Mouse (Mus musculus): ENCODE data around the gene Nvl.

- TF ChIP-seq GATA1 (IDR thresholded peaks at IDR 0.05; ENCODE audit: low read length) (no peak), TAL1 (IDR thresholded peaks at IDR 0.05; ENCODE audit: low read length) (no peak)
Measured at GRCm38 (mm10) chr1:181073075-181073474, 70.9 kb downstream of the Nvl start.

Measured in erythroblast, embryonic 14.5 days (primary cell).